9 mouse cellular contexts compared by ENCODE assay signal in genomic region chr16:77662107-77662518, GRCm38 (mm10).
DNase-seq lines count a peak whose midpoint lies in the region; ATAC-seq lines count a peak whose summit lies in the region.
"Had no signal": no experiment of that assay in that cellular context is flagged by ENCODE, and none has a peak within 500 bp of the region (broad histone marks: within the 10 kb centered on the region; RNA-seq: fewer than 3 reads in every experiment).

No protein-coding gene starts in this region.

- peaks cover 17% of the 10 kb centered on the region for H3K4me1 ChIP-seq in forebrain, embryonic 10.5 days
- peaks cover 42% of the 10 kb centered on the region for H3K4me1 ChIP-seq in neural tube, embryonic 13.5 days (replicated peaks)

- WGBS in forebrain, embryonic 10.5 days = 19% methylated on average over 4 of the region's 4 CpGs
- 9% methylated on average over 4 of the region's 4 CpGs for WGBS in neural tube, embryonic 13.5 days

- H3K36me3 ChIP-seq in forebrain, embryonic 10.5 days (replicated peaks) = no peaks in the 10 kb centered on the region
- H3K36me3 ChIP-seq in neural tube, embryonic 13.5 days = no peaks in the 10 kb centered on the region
- H3K36me3 ChIP-seq: heart, embryonic 13.5 days had no signal

- peak; percentile 69 for DNase-seq in left cerebral cortex, adult 11 months (ENCODE audit: low spot score)
- DNase-seq in left cerebral cortex, postnatal 4 days = no peak
- DNase-seq in forebrain, embryonic 10.5 days (ENCODE audit: extremely low spot score, low spot score) = peak; percentile 37
- peak; percentile 77 for DNase-seq in layer of hippocampus, adult 9-11 months
- DNase-seq in cerebellum, adult 8-10 months = no peak
- DNase-seq in gastrocnemius, postnatal 4 days (ENCODE audit: low spot score in 2 of 2) = no peak
- no peak for DNase-seq in kidney, adult 11 months

- peak overlapping the region; percentile 69; the same call in 1 of the 2 replicates for H3K27ac ChIP-seq in forebrain, embryonic 10.5 days
- H3K27ac ChIP-seq in neural tube, embryonic 13.5 days (replicated peaks) = peak overlapping the region; percentile 91
- H3K27ac ChIP-seq: heart, embryonic 13.5 days had no signal

- no peak overlapping the region; the same call in 1 of the 2 replicates for H3K9ac ChIP-seq in neural tube, embryonic 13.5 days
- H3K9ac ChIP-seq: heart, embryonic 13.5 days had no signal

- H3K4me3 ChIP-seq in forebrain, embryonic 10.5 days = no peak overlapping the region
- H3K4me3 ChIP-seq in neural tube, embryonic 13.5 days = no peak overlapping the region
- H3K4me3 ChIP-seq: heart, embryonic 13.5 days had no signal

- peak overlapping the region; percentile 39 for H3K4me2 ChIP-seq in neural tube, embryonic 13.5 days
- H3K4me2 ChIP-seq: heart, embryonic 13.5 days had no signal

- ATAC-seq in neural tube, embryonic 13.5 days (ENCODE audit: low read depth) = peak; percentile 93

- no peaks in the 10 kb centered on the region for H3K9me3 ChIP-seq in forebrain, embryonic 10.5 days
- no peaks in the 10 kb centered on the region for H3K9me3 ChIP-seq in neural tube, embryonic 13.5 days
- H3K9me3 ChIP-seq: heart, embryonic 13.5 days had no signal

- intact Hi-C loops in left cerebral cortex, postnatal 4 days (cut with DNase I) = no loop called here

- H3K27me3 ChIP-seq in forebrain, embryonic 10.5 days (ENCODE audit: poor library complexity, severe bottlenecking) = no peaks in the 10 kb centered on the region; the same call in 1 of the 2 replicates
- H3K27me3 ChIP-seq in neural tube, embryonic 13.5 days = no peaks in the 10 kb centered on the region
- H3K27me3 ChIP-seq: heart, embryonic 13.5 days had no signal

Comparison
In these comparisons a context has a peak if more than half of its experiments do, and no peak if none do; other contexts are left out.
1. DNase-seq: peak in left cerebral cortex, adult 11 months (single experiment), forebrain, embryonic 10.5 days (single experiment) and layer of hippocampus, adult 9-11 months (single experiment); none in left cerebral cortex, postnatal 4 days (single experiment), cerebellum, adult 8-10 months (single experiment), gastrocnemius, postnatal 4 days (0 of 2) and kidney, adult 11 months (single experiment).